24 mouse cellular contexts compared by ENCODE assay signal in genomic region chr9:59144256-59144800, GRCm38 (mm10).
DNase-seq lines count a peak whose midpoint lies in the region; TF ChIP-seq lines count a peak whose summit lies in the region.
"Had no signal": no experiment of that assay in that cellular context is flagged by ENCODE, and none has a peak within 500 bp of the region (broad histone marks: within the 10 kb centered on the region; RNA-seq: fewer than 3 reads in every experiment).

No protein-coding gene starts in this region.

- TF ChIP-seq CTCF in cerebellum, adult 2 months (IDR thresholded peaks at IDR 0.05; ENCODE audit: borderline replicate concordance, insufficient read depth, low read depth, low read length): no peak
- TF ChIP-seq CTCF in small intestine, adult 2 months (IDR thresholded peaks at IDR 0.05; ENCODE audit: extremely low read depth, insufficient read length, insufficient replicate concordance, low read depth, low read length): no peak

- TF ChIP-seq POLR2A in cerebellum, adult 2 months (IDR thresholded peaks at IDR 0.05; ENCODE audit: borderline replicate concordance, insufficient read depth, low read length): no peak
- TF ChIP-seq POLR2A in small intestine, adult 2 months (IDR thresholded peaks at IDR 0.05; ENCODE audit: low read depth, low read length): no peak

- H3K27me3 ChIP-seq in cerebellum, adult 2 months (ENCODE audit: control insufficient read depth, insufficient read depth, low read length): no peaks in the 10 kb centered on the region
- no peaks in the 10 kb centered on the region for H3K27me3 ChIP-seq in small intestine, adult 2 months (ENCODE audit: control insufficient read depth, insufficient read depth, low read length)
- H3K27me3 ChIP-seq: embryonic facial prominence, embryonic 12.5 days; embryonic facial prominence, embryonic 15.5 days; heart, embryonic 15.5 days; hindbrain, embryonic 15.5 days; intestine, embryonic 15.5 days had no signal

- WGBS in cerebellum, adult 2 months: 26% methylated on average over 3 of the region's 3 CpGs
- 69% methylated on average over 3 of the region's 3 CpGs for WGBS in small intestine, adult 2 months

- no peak overlapping the region for H3K27ac ChIP-seq in cerebellum, adult 2 months (ENCODE audit: insufficient read depth, low read length)
- peak overlapping the region; percentile 38 for H3K27ac ChIP-seq in small intestine, adult 2 months (ENCODE audit: insufficient read depth, low read depth, low read length)
- H3K27ac ChIP-seq: embryonic facial prominence, embryonic 12.5 days; embryonic facial prominence, embryonic 15.5 days; gastrocnemius, adult 2 months; heart, embryonic 15.5 days; hindbrain, embryonic 15.5 days; intestine, embryonic 15.5 days had no signal

- H3K36me3 ChIP-seq in small intestine, adult 2 months (ENCODE audit: control insufficient read depth, insufficient read depth, low read length): no peaks in the 10 kb centered on the region
- H3K36me3 ChIP-seq: embryonic facial prominence, embryonic 12.5 days; embryonic facial prominence, embryonic 15.5 days; G1E; heart, embryonic 12.5 days; heart, embryonic 15.5 days; hindbrain, embryonic 15.5 days; intestine, embryonic 15.5 days had no signal

- no peaks in the 10 kb centered on the region for H3K4me1 ChIP-seq in cerebellum, adult 2 months (ENCODE audit: control insufficient read depth, insufficient read depth, low read length)
- peaks cover 24% of the 10 kb centered on the region; the same call in 1 of the 2 replicates for H3K4me1 ChIP-seq in small intestine, adult 2 months (ENCODE audit: control insufficient read depth, insufficient read depth, insufficient read length, low read length)
- H3K4me1 ChIP-seq: embryonic facial prominence, embryonic 12.5 days; embryonic facial prominence, embryonic 15.5 days; heart, embryonic 12.5 days; heart, embryonic 15.5 days; intestine, embryonic 15.5 days had no signal

- intact Hi-C loops in left cerebral cortex, postnatal 4 days (cut with DNase I): no loop called here
- intact Hi-C loops in left cerebral cortex, postnatal 25 days (cut with DNase I): no loop called here

- H3K4me3 ChIP-seq in cerebellum, adult 2 months (replicated peaks; ENCODE audit: insufficient read depth, low read depth, low read length): no peak overlapping the region
- no peak overlapping the region for H3K4me3 ChIP-seq in small intestine, adult 2 months (ENCODE audit: low read depth, low read length)
- H3K4me3 ChIP-seq: embryonic facial prominence, embryonic 12.5 days; embryonic facial prominence, embryonic 15.5 days; gastrocnemius, adult 2 months; heart, embryonic 12.5 days; heart, embryonic 15.5 days; hindbrain, embryonic 15.5 days; intestine, embryonic 15.5 days had no signal

- DNase-seq in cerebellum, postnatal 14 days: peak; percentile 39 to 64
- no peak for DNase-seq in cerebellum, adult 2 months
- peak; percentile 51 for DNase-seq in left cerebral cortex, postnatal 4 days
- no peak for DNase-seq in left cerebral cortex, postnatal 25 days (ENCODE audit: low spot score in 2 of 2)
- no peak for DNase-seq in kidney, postnatal 14 days
- DNase-seq: adrenal gland, adult 2 months; adrenal gland, postnatal 14 days; B cell, adult 2 months; cerebellum, adult 8-10 months; forebrain, postnatal 0 days; gastrocnemius, adult 2 months; gastrocnemius, postnatal 14 days; heart, adult 18-20 months; heart, postnatal 14 days; heart, postnatal 4 days; kidney, adult 11 months had no signal

Comparison
In these comparisons a context has a peak if more than half of its experiments do, and no peak if none do; other contexts are left out.
1. DNase-seq: peak in cerebellum, postnatal 14 days (2 of 2) and left cerebral cortex, postnatal 4 days (single experiment); none in cerebellum, adult 2 months (0 of 2), left cerebral cortex, postnatal 25 days (0 of 2) and kidney, postnatal 14 days (single experiment).